Mouse (Mus musculus): ENCODE measurements at regions not wholly inside any gene's neighbourhood (a gene's known extent, or its start where the extent isn't known, plus 50 kb on each side); places are given as distances from the start of the nearest gene placed in this dataset.

- DNase-seq (ENCODE audit: low spot score in 2 of 2), result no peak
Observed at GRCm38 (mm10) chr17:88337649-88338404, 102.7 kb upstream of the Foxn2 start.

DNA sequence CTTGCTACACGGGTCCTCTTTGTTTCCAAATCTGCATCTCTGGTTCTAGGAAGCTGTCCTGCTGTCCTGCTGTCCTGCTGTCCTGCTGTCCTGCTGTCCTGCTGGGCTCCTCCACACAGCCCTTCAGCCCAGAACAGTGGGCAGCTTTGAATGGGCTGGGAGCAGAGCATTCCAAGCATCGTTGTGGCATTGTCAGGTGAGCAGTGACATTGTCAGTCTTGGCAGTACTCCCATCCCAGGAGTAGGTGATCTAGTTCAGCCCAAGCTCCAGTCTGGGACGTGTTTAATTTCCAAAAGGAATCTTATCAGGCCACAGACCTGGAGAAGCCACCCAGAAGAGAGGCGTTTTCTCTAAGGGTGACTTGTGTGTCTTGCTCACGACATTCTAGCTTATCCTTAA, 99.4 kb upstream of the Foxn2 start:
- DNase-seq (ENCODE audit: low spot score in 2 of 2), result no peak

DNA sequence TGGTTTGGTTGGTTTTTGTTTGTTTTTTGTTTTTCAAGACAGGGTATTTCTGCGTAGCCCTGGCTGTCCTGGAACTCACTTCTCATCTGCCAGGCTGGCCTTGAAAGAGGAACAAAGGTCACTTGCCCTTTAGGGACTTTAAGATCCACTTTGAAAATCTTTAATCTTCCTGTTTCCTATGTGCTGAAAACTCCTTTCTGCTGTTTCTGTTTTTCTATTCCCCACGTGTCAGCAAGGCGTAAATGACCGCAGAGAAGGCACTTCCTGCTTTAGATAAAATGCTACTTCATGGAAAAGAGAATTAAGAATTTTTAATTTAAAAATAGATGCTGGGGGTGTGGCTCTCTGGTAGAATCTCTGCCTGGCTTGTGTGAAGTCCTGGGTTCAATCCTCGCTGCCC, 98.9 kb upstream of the Foxn2 start:
- DNase-seq (ENCODE audit: low spot score in 2 of 2), result no peak

GRCm38 (mm10) chr17:88343091-88343783, 97.3 kb upstream of the Foxn2 start:
- no peak for DNase-seq (ENCODE audit: low spot score in 2 of 2)

GRCm38 (mm10) chr17:88345433-88345832, 95.1 kb upstream of the Foxn2 start:
- DNase-seq (ENCODE audit: low spot score in 2 of 2), result no peak

DNA sequence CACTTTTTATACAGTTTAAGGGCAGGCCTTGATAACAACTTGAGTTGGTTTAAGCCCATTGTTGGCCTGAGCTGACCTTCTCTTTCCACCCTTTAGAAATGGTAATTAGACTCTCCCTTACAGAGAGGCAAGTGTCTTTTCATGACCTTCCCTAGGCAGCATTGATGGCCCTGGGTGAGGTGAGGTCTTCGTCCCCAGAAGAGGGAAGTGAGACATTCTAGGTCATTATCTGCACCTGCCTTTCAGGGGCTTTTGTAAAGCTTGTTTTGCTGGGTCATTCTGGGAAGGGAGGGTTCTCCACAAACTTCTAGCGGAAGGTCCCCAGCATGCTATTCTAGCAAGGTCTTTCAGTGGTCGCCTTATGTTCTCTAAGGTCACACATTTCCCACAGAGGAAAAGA, 93.6 kb upstream of the Foxn2 start:
- DNase-seq (ENCODE audit: low spot score in 2 of 2), result no peak

DNA sequence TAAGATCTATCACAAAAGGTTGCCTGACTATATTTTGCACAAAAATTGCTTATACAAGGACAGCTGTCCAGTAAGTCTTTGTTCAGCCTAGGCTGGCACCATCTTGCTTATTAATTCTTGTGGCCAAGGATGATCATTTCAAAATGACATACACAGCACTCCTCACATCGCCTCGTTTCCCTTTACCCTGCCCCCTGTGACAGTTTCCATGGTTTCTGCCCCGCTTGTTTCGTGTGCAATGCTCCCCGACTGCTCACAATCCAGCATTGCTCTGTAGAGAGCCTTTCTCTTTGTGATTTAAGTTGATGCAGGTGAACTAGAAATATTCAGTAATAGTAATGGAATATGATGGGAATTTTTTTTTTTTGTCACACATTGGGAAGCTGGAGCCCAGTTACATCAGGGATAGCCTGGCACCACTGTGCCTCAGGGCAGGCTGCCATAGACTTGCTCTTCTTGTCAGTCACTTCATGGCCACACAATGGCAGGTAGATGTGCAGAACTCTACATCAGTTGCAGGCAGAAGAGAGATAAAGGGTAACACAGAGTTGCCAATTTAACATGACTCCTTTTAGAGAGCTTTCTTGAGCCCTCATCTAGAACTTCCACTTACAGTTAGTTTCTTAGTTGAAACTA, 90.6 kb upstream of the Foxn2 start:
- no peak for DNase-seq (ENCODE audit: low spot score in 2 of 2)

- no peak for DNase-seq (ENCODE audit: low spot score in 2 of 2)
Observed at GRCm38 (mm10) chr17:88350986-88351385, 89.5 kb upstream of the Foxn2 start.

DNA sequence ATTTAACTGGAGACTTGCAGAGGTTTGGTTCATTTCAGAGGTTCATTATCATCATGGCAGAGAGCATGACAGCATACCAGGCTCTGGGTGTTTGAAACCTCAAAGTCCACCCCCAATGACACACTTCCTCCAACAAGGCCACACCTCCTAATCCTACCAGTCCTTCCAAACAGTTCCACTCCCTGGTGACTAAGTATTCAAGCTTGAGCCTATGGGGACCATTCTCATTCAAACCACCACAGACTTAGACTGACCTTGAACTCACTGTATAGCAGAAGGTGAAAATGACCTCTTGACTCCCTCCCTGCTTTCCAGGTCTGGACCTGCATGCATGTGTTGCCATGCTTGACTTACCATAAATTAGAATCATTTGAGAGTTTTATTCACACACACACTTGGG, 87.6 kb upstream of the Foxn2 start:
- DNase-seq (ENCODE audit: low spot score in 2 of 2), result no peak

GRCm38 (mm10) chr17:88361161-88361560, 79.3 kb upstream of the Foxn2 start:
- DNase-seq (ENCODE audit: low spot score in 2 of 2), result no peak

DNA sequence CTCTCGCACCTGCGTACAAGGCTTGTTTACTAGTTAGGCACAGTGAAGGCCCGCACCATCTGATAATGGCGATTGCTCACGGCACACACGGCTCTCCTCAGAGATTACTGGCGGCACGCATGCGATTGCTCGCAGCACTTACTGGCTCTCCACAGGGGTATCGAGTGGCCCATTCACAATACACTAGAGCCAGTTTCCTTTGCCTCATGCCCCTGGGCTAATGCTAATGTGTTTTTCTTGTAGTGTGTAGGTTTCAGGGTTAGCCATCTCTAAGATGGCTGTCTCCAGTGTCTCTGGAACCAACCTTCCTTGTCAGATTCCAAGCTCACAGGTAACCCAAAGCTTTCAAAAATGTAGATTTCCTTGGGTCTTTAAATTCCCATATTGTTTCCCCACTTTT, 78.1 kb upstream of the Foxn2 start:
- no peak for DNase-seq (ENCODE audit: low spot score in 2 of 2)

- DNase-seq (ENCODE audit: low spot score in 2 of 2), result no peak
Observed at GRCm38 (mm10) chr17:88367876-88368275, 72.6 kb upstream of the Foxn2 start.

DNA sequence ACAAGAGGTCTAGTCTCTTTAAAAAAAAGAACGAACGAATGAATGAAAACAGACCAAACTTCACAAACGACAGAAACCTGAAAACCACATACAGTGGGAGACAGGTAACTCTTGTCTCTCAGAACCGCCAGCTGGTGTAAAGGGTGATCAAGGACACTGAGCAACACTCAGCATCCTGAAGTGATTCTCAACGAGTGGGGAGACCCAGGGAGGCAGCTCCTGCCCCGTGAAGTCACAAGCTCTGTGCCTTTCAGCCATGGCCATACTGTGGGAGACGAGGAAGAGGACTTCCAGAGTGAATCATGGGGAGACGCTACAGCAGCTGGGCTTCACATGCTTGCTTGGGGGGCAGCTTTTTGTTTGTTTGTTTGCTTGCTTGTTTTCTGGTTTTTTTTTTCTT, 70.5 kb upstream of the Foxn2 start:
- DNase-seq (ENCODE audit: low spot score in 2 of 2), result no peak

- DNase-seq (ENCODE audit: low spot score in 2 of 2), result no peak
Observed at GRCm38 (mm10) chr17:88370676-88371075, 69.8 kb upstream of the Foxn2 start.

- DNase-seq (ENCODE audit: low spot score in 2 of 2), result no peak
Observed at GRCm38 (mm10) chr17:88378505-88378904, 62.0 kb upstream of the Foxn2 start.

GRCm38 (mm10) chr17:88379389-88379788, 61.1 kb upstream of the Foxn2 start:
- DNase-seq (ENCODE audit: low spot score in 2 of 2), result no peak

- no peak for DNase-seq (ENCODE audit: low spot score in 2 of 2)
Observed at GRCm38 (mm10) chr17:88381106-88381505, 59.4 kb upstream of the Foxn2 start.

DNA sequence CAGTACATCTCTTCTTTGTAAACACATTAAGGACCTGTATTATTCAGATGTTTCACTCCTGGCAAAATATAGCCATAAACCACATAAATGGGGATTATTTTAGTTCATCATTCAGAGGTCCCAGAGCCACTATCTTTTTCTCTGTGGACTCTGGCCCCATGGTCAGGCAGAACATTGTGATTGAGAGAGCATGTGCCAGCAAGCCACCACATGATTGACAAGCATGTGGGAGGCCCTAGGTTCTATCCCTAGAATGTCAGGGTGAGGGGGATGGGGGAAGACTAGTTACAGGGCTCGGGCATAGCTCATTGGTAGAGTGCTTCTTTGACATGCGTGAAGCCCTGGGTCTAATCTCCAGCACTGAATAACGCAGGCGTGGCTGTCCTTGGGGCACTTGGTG, 57.1 kb upstream of the Foxn2 start:
- DNase-seq (ENCODE audit: low spot score in 2 of 2), result no peak

GRCm38 (mm10) chr17:88388441-88388951, 52.0 kb upstream of the Foxn2 start:
- DNase-seq (ENCODE audit: low spot score in 2 of 2), result no peak

- no peak for DNase-seq (ENCODE audit: low spot score in 2 of 2)
Observed at GRCm38 (mm10) chr17:88389668-88390461, 50.6 kb upstream of the Foxn2 start.

Data from spleen, postnatal 14 days (tissue).